Mouse (Mus musculus) kidney, adult 11 months (tissue): ENCODE measurements around the gene Fam192a.
A peak's percentile ranks its signal among the peaks of the same experiment; 100 is the strongest.

Source experiments
- DNase-seq: peaks from one replicate; pipeline ENCODE4 v3.0.0; 2022

Fam192a gene

GRCm38 (mm10) chr8:94530643-94531042 lies 71.2 kb downstream of the Fam192a start:
- DNase-seq = no peak

GRCm38 (mm10) chr8:94529875-94530274 lies 71.9 kb downstream of the Fam192a start:
- no peak for DNase-seq

GRCm38 (mm10) chr8:94528245-94528644 lies 73.6 kb downstream of the Fam192a start:
- peak; percentile 73 for DNase-seq

- DNase-seq = no peak
These were observed 74.6 kb downstream of the Fam192a start for GRCm38 (mm10) chr8:94527178-94527577.

DNA sequence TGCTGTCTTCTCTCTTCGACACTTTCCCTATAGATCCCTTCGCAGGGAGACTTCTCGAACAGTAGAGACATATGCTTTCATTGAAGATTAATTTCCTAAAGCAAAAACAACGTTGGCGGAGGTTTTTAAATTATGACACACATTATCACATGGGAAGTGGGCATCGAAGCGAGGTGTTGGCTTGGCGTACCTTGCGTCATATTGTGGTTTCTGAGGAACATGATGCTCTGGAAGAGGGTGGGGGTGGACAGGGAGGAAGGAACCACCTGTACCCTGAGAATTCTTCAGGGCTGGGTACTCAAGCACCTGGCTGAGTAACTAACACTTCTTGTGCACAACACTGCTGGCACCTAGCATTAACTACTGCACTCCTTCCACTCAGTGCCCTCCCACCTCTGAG lies 77.2 kb downstream of the Fam192a start:
- no peak for DNase-seq
